Mouse (Mus musculus): ENCODE data around the gene Sumo1. TPM values are rescaled to one million over a fixed set of nuclear protein-coding genes. Genes with fewer than 3 reads are reported as not detected.
A peak's percentile ranks its signal among the peaks of the same experiment; 100 is the strongest.

The Sumo1 gene
- polyA plus RNA-seq, 1 experiment from 2014 or later, result 462 TPM

- no peak for DNase-seq (ENCODE audit: low spot score)
These were observed 75.9 kb downstream of the Sumo1 start for GRCm38 (mm10) chr1:59594586-59595266.

DNA sequence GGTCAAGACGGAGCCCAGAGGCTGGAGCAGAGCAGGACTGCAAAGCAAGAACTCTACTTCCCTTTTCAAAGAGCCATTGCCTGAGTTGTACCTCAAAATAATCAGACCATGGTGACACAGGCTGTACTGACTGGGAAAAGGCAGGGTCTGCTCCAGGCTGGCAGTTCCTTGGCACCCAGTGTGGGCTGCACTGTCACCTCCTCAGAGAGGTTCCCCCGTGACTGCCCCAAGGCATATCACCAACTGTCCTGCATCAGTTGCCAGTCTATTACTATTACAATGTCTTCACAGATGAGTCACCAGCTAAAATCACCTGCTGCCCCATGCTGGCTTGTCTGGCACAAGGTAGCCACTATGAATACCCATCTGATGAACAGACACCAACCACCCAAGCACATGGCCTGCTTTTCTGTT, 77.0 kb downstream of the Sumo1 start:
- no peak for DNase-seq (ENCODE audit: low spot score)

DNA sequence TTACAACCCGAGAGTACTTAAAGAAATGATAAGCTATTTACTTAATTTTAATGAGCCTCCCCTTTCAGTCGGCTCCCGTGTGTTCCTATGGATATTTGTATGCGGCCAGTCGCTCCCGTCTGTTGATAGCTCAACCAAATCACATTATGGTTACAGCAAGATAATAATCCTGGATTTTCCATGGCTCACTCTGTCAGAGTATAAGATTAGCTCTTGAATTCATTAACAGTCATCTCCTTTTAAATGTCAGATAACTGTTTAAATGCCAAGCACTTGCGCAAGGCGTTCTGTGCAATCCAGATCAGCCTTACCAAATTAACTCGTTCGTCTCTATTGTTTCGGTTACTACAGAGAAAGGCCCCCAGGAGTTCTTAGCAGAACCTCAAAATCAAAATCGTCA, 77.8 kb downstream of the Sumo1 start:
- DNase-seq (ENCODE audit: low spot score), result no peak

GRCm38 (mm10) chr1:59592359-59592758, 78.3 kb downstream of the Sumo1 start:
- no peak for DNase-seq (ENCODE audit: low spot score)

GRCm38 (mm10) chr1:59589271-59589670, 81.4 kb downstream of the Sumo1 start:
- no peak for DNase-seq (ENCODE audit: low spot score)

GRCm38 (mm10) chr1:59584656-59585410, 85.8 kb downstream of the Sumo1 start:
- peak; percentile 45 for DNase-seq (ENCODE audit: low spot score)

GRCm38 (mm10) chr1:59580880-59581279, 89.8 kb downstream of the Sumo1 start:
- no peak for DNase-seq (ENCODE audit: low spot score)

- no peak for DNase-seq (ENCODE audit: low spot score)
These were observed 90.4 kb downstream of the Sumo1 start for GRCm38 (mm10) chr1:59580131-59580751.

DNA sequence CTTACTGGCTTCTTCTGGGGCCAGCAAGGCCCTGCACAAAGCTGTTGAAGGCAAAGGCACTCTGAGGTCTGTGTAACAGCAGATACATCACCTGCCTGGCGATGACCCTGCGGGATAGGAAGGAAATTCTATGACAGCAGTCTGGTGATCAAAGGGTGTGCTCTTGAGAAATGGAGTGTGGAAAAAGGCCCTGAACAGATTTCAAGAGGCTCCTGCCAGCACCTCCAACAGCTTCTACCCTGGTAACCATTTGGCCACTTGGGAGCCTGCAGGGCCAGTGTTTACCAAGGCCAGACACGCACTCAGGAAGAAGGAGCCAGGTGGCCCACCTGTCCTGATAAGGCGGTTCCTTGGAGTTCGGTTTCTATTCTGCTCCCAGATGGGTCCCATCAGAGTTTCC, 91.3 kb downstream of the Sumo1 start:
- no peak for DNase-seq (ENCODE audit: low spot score)

GRCm38 (mm10) chr1:59578770-59579169, 91.9 kb downstream of the Sumo1 start:
- no peak for DNase-seq (ENCODE audit: low spot score)

- no peak for DNase-seq (ENCODE audit: low spot score)
These were observed 96.1 kb downstream of the Sumo1 start for GRCm38 (mm10) chr1:59574262-59575187.

- DNase-seq (ENCODE audit: low spot score), result no peak
These were observed 96.8 kb downstream of the Sumo1 start for GRCm38 (mm10) chr1:59573843-59574242.

DNA sequence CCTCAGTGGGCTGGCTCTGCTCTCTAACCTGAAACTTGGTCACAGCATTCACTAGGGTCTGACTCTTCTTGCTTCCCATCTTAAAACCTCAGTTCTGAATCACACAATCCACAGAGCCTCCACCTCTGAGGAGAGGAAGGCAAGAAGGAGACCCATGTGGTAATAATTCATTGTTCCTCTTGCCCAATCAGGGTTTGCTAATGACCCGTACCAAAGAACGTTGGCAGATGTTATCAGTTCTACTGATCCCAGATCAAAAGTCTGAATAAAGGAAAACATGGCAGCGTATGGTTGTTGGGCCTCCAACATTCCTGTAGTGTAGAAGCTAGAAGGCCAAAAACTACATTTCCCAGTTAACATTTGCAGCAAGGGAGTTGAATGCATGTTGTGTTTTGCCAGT, 99.1 kb downstream of the Sumo1 start:
- DNase-seq (ENCODE audit: low spot score), result no peak

DNA sequence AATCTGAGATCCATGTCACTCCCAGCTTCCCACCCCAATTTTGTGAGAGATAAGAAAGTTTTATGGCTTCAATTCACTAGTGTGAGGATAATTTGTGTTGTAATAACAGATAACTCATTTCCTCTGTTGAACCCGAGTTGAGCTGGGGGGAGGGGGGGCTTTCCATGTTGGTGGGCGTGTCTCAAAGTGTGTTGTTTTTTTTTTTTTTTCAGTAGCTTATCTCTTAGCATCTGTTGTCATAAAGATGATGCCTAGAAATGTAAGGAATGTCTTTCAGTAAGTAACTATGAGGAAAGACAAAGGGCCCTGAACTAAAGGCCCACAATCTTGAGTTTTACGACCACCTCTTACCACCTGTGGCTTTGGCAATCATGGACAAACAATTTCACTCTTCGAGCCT, 99.9 kb downstream of the Sumo1 start:
- no peak for DNase-seq (ENCODE audit: low spot score)

DNA sequence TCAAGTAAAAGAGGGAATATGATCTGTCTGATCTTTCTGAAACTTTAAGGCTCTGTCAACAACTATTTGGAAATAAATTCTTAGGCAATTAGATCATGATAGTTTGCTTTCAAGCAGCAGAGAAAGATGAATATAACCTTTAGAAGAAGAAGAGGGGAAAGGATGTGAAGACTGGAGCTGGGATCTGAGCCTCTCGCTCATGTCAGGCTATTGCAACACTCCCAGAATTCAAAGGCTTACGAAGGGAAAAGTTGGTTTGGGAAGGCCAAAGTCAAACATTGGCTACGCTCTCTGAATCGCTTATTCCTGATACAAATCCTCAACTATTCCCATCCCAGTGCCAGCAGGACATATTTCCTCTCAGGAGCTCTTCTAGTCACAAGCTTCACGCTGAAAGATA, 101.3 kb downstream of the Sumo1 start:
- no peak for DNase-seq (ENCODE audit: low spot score)

DNA sequence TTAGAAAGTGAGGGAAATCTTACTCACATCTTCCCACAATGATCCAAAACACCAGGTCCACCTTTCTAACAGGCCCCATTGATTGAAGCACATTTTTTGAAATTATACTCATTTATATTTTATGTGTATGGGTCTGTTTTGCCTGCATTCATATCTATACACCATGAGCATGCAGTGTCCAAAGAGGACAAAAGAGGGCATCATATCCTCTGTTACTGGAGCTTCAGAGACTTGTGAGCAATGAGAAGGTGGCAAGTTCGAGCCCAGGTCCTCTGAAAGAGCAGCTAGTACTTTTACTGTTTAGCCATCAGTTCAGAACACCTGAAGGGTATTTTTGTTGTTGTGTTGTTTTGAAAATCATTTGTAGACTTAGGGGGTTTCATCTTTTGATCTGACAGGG, 102.4 kb downstream of the Sumo1 start:
- no peak for DNase-seq (ENCODE audit: low spot score)

- DNase-seq (ENCODE audit: low spot score), result no peak
These were observed 103.1 kb downstream of the Sumo1 start for GRCm38 (mm10) chr1:59567521-59567920.

GRCm38 (mm10) chr1:59566926-59567325, 103.7 kb downstream of the Sumo1 start:
- DNase-seq (ENCODE audit: low spot score), result no peak

DNA sequence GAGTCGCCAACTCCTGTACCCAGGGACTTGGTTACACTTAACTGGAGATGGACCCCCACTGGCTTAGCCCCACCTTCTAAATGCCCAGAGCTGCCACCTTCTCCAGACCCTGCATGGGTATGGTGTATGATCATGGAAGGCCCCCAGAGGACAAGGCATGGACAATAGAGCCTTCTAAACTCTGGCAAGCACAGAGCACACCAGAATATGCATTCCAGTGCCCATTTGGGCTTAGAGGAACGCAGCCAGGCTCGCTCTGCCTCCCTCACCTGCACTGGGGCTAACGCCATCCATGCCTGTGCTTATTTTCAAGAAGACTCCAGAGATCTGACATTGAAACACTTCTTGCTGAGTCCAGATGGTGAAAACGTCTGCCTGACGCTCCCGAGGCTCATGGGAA, 104.4 kb downstream of the Sumo1 start:
- DNase-seq (ENCODE audit: low spot score), result no peak

- DNase-seq (ENCODE audit: low spot score), result peak; percentile 12
These were observed 104.8 kb downstream of the Sumo1 start for GRCm38 (mm10) chr1:59565804-59566203.

DNA sequence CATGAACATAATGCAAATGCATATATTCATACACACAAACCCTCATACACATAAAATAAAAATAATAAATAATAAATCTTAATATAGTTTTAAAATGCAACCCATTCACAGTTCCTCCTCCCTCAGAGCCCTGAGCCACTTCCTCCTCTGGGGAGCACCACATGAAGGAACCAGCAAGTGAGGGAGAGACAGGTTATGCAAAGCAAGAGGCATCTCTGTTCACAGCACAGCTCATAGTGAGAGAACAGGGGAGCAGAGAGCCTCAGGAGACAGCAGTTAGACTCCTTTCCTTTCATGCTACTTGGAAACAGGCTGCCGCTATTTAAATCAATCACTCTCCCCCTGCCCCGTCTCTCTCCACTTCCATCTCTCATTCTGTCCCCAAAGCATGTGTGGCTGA, 107.1 kb downstream of the Sumo1 start:
- DNase-seq (ENCODE audit: low spot score), result no peak
